Mouse (Mus musculus): ENCODE measurements around the gene Gipc3.

The Gipc3 gene

DNA sequence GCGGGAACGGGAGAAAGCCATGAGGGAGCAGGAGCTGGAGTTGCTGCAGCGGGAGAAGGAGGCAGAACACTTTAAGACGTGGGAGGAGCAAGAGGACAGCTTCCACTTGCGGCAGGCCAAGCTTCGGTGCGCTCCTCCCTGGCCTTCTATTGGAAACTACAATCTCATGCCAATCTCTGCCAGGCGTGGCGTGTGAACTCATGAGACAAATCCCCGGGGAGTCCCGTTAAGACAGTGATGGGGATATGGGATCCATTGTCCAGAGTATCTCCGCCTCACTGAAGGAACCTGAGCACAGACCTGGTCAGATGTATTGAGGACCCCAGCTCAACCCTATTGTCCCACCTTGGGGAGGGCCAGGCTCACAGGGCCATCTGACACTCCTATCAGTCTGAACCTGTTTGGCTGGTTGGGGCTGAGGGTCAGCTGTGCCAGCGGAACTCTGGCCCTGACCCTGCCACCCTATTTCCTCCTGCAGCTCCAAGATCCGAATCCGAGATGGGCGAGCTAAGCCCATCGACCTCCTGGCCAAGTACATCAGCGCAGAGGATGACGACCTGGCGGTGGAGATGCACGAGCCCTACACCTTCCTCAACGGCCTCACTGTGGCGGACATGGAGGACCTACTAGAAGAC is 19.8 kb downstream of the Gipc3 start:
- in situ Hi-C loops (cut with MboI; ENCODE audit: low sequenced_read_pairs), result no loop called here

DNA sequence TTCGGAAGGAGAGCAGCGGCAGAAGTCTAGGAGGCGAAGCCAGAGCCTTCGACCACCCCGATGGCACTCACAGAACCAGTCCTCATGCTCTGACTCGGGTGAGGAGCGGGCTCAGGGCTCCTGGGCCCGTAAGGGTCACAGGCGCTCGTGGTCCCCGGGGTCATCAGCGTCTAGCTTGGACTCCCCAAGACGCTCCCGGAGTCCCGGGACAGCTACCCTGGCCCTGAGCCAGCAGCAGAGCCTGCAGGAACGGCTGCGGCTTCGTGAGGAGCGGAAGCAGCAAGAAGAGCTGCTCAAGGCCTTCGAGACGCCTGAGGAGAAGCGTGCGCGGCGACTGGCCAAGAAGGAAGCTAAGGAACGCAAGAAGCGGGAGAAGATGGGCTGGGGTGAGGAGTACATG is 20.6 kb downstream of the Gipc3 start:
- in situ Hi-C loops (cut with MboI; ENCODE audit: low sequenced_read_pairs), result no loop called here

DNA sequence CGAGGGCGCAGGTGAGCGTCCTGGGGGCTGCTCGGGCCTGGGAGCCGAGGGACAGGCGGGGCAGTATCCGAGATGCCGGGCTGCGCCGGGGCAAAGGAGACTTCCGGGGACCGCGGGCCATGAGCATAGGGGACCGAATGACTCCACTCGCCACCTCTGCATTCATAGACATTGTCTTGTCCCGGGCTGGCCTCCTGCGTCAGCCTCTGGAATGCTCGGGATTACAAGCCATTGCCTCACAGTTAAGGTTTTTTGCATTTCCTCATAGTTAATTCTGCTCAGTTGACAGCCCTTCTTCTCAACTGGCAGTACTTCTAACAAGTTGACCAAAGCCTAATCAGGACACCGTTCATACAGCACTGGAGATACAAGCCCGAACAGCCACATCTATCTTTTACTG is 21.6 kb downstream of the Gipc3 start:
- in situ Hi-C loops (cut with MboI; ENCODE audit: low sequenced_read_pairs), result no loop called here

DNA sequence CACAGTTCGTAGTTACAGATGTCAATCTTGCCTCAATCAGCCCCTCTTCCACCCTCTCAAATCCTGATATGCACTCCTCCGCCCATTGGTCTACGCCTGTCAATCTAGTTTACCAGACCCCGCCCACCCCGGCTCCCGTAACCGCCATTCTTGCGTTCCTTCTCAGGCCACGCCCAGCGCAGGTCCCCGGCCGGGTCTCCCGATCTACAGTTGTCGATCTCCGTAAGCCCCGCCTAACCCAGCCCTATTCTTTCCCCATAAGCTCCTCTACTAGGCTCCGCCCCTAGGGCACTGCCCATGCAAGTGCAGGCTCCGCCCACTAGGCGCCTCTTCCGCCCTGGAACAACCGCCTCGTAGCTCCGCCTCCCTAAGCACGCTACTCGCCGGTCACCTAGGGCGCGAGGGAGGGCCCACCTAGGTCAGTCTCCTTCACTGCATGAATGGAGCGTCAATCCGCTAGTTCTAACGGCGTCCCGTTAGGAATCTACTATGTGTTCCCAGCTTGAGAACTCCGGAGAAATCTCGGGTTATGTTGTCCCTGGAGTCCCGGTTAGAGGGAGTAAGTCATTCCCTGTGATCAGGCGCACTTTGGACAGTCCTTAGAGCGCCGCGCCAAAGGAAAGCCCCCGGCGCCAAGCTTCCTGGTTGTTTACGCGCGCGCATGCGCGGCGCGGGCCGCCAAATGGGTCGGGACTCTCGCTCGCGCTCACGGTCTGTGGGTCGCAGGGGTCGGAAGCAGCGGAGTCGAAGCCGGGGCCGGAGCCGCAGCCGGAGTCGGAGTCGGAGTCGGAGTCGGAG is 22.3 kb downstream of the Gipc3 start, which contains the start of gene Cactin:
Cactin (plus strand) TSS at position 554 of the 798 bp plus-strand sequence.
- in situ Hi-C loops (cut with MboI; ENCODE audit: low sequenced_read_pairs), result no loop called here

DNA sequence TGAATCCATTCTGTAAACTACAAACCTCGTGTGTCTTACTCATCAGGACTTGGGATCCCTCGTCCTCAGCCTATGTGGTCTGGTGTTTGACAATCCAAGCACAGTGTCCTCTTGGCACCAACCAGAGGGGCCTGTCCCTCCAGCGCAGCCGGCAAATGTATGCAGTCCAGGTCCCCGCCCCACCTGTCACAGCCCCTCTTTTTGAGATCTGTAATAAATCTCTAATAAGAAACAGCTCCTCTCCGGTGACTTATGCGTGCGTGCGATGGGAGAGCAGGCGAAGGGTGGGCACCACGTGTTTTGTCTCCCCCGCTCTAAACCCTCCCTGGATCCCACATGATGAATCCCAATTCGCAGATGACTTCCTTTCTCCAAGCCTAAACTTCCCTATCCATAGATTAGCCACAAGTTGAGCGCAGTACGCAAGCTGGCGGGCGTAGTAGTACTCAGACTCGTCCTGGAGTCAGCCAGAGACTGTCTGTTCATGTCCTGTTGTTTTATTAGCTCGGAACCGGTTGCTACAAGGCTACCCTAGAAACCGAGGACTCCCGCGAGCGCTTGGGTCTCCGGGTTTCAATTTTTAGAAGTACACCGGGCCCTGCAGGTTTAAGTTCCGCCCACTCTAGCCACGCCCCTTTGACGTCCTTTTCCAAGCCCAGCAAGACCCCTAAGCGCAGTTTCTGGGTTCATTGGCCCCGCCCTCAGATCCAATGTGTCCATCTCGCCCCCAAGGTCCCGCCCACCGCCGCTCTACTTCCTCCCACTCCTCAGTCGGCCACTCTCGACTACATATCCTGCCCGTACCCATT is 23.1 kb downstream of the Gipc3 start:
- in situ Hi-C loops (cut with MboI; ENCODE audit: low sequenced_read_pairs), result no loop called here

DNA sequence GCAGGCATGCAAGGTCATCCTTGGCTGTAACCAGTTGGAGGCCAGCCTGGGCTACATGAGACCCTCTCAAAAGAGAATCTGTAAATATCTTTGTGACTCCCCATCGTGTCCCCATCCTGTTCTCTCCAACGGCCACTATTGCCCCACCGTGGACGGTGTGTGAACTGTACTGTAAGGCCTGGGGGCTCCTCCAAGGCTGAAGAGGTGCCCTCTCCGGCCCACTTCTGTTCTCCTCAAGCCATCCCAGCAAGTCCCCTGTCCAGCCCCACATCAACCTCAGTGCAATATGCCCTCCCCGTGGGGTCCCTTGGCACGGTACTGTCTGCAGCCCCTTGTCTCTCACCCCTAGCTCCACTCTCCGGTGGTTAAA is 23.8 kb downstream of the Gipc3 start:
- in situ Hi-C loops (cut with MboI; ENCODE audit: low sequenced_read_pairs), result no loop called here

DNA sequence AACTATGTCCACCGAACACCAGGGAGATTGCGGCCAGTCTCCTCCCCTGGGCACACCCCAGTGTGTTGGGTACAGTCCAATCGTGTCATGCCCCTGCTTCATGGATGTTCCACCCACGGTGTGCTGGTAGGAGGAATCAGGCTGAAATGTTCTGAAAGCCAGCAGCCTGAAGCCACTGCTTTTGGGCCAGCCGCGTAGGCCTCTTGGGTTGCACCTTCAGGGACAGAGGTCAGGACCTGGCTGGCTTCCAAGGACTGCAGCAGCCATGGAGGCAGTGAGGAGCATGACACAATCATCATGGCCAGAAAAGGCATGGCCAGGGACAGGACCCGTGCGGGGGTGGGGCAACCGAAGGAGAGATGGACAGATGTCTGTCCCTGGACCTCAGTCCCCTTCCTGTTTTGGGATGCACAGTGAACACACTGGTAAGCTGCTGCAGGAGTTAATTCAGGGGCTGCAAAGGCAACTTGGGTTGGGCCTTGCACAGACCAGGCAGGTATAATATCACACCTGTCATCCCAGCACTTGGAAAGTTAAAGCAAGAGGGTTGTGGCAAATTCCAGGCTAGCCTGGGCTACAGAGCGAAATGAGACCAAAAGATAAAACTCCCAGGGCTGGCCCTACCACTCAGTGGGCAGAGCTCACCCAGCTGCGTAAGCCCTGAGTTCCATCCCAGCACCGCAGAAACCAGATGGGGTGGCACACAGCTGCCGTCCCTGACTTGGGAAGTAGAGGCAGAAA is 24.3 kb downstream of the Gipc3 start:
- in situ Hi-C loops (cut with MboI; ENCODE audit: low sequenced_read_pairs), result no loop called here

DNA sequence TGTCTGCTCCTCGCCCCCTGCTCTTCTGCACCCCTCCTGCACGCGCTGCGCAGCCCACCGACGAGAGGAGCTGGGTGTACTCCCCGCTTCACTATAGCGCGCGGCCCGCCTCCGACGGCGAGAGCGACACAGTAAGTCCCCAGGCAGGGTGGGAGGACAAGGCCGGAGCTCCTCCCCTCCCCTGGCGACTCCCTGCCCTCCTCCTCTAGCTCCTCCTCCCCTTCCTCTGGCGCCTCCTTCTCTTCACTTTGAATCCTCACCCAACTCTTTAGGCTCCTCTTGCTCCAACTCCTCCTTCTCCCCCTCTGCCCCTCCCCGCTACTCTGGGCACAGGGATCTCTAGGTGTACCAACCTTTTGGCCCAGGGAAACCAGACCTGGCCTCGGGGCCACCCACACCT is 25.8 kb downstream of the Gipc3 start:
- in situ Hi-C loops (cut with MboI; ENCODE audit: low sequenced_read_pairs), result no loop called here

DNA sequence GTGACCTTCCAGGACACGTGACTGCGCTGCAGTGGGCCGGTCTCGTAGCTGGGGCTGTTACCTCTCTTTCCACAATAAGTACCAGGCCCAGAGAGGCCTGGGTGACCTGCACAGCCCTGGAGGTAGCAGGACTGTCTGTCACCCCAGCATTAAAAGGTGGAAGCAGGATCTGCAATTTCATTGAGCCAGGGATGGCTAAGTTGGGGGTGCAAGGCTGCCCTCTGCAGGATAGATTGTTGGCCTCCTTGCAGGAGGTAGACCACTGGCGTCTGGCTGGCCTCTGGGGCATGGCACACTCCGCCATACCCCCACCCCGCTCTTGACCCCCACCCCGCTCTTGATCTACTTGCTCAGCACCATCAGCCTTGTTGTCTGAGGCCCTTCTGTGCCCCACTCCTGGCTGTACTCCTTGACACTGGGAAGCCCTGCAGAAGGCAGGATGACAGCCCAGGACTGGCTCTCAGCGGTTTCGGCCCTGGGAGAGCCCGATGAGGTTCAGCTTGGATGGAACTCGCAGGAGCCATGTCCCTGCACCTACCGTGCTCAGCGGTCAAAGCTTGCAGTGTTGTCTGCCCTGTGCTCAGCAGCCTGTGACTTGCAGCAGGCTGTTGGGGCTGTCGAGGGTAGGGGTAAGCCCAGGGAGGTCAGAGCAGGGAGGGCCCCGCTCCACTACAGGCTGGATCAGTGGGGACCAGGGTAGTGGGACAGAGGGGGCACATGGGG is 26.6 kb downstream of the Gipc3 start:
- in situ Hi-C loops (cut with MboI; ENCODE audit: low sequenced_read_pairs), result no loop called here

DNA sequence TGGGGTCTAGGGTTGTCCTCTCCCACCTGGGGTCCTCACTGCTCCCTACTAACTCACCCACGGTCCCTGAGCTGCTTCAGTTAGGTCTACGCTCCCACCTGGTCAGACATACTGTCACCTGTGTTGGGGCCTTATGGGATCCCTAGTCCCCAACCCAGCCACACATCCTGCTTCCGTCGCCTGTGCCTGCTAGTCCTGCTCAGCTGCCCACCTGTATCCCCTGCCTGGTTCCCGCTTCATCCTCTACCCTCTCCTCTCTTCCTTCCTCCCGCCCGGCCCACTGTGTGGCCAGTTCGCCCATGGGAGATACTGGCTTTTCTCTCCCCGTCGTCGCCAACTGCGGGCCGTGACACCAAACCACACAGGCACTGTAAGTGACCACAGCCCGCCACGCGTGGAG is 27.5 kb downstream of the Gipc3 start:
- in situ Hi-C loops (cut with MboI; ENCODE audit: low sequenced_read_pairs), result no loop called here

DNA sequence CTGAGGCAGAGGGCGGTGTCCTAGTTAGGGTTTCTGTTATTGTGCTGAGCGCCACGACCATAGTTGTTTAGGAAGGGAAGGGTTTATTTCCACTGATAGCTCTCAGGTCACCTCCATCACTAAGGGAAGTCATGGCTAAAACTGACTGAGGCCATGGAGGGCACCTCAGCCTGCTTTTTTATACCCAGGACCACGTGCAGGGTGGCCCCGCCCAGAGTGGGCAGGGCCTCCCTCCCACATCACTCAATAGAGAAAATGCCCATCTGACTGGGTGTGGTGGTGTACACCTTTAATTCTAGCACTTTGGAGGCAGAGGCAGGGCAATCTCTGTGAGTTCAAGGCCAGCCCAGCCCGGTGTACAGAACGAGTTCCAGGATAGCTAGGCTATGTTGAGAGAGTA is 28.9 kb downstream of the Gipc3 start:
- in situ Hi-C loops (cut with MboI; ENCODE audit: low sequenced_read_pairs), result no loop called here

DNA sequence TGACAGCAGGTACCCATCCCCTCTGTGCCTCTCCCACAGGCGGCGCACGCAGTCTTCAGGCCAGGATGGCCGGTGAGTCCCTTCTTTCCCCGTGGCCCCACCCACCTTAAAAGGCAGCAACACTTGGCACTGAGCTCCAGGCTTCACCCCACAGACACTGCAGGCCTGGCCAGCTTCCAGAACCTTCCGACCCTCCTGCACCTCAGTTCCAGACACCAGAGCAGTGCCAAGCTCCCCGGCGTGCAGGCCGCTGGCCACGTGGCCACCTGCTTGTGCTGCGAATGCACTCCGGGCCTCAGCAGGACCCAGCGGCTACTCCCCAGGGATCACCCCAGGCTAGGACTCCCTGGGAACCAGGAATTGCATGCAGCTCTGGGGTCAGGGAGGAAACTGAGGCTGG is 29.5 kb downstream of the Gipc3 start:
- in situ Hi-C loops (cut with MboI; ENCODE audit: low sequenced_read_pairs), result no loop called here

DNA sequence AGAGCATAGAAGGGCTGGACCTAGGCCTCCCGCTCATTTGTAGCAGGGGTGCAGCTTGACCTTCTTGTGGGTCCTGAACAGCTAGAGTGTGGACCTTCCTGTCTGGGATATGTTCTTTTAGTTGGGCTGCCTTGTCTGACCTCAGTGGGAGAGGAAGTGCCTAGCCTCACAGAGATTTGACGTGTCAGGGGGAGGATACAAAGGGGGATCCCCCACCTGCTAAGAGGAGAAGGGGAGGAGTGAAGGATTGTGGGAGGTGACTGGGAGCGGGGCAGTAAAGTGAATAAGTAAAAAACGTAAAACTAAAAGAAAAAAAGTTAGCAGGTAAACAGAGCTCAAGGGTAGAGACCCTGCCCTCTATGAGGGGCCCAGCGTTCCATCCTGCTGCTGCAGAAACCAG is 33.5 kb downstream of the Gipc3 start:
- in situ Hi-C loops (cut with MboI; ENCODE audit: low sequenced_read_pairs), result no loop called here

DNA sequence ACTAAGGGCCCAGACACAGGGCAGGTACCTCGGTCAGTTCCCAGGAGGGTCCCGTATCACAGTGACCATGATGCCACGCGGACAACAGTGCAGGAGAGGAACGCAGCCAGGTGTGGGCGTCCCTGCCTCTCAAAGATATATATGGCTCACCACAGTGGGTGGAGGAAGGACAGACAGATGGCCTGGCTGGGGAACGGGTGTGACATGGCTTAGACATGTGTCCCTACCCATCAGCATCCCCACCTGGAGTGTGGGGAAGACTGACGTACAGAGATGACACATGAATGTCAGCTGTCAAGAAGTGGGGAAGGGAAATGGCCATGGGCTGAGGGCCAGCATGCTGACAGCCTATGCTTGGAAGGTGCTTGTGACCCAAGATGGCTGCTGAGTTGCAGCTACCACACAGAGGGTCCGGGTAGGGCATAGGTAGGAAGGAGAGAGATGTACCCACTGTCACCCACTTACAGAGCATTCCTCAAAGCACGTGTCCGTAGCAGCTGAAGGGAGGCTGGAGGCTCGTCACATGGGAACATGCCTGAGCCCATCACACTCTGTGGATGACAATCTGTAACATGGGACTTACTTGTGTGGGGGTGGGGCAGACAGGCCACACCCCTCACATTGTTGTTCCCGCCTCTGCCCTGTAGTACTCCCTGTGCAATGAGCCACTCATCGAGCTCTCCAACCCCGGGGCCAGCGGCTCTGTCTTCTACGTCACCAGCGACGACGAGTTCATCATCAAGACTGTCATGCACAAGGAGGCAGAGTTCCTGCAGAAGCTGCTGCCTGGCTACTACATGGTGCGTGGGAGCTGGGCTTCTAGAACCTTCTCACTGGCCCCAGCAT is 36.0 kb downstream of the Gipc3 start:
- in situ Hi-C loops (cut with MboI; ENCODE audit: low sequenced_read_pairs), result no loop called here

DNA sequence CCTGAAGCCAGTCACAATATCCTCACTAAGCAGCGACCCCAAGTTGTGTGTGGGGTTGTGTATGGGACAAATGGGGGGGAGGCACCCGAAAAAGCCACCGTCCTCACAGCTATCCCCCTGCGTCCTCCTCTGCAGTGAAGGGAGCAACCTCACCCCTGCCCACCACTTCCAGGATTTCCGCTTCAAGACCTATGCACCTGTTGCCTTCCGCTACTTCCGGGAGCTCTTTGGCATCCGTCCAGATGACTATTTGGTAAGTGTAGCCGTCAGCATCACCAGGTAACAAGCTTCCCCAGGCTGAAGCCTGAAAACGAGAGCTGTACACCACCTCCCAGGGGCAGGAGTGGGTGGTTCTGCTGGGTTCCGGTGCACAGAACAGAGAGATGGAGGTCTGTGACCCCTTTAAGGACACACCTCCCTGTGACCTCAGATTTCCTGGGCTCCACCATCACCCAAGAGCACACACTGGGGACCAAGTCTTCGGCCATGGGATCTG is 36.8 kb downstream of the Gipc3 start:
- in situ Hi-C loops (cut with MboI; ENCODE audit: low sequenced_read_pairs), result no loop called here

DNA sequence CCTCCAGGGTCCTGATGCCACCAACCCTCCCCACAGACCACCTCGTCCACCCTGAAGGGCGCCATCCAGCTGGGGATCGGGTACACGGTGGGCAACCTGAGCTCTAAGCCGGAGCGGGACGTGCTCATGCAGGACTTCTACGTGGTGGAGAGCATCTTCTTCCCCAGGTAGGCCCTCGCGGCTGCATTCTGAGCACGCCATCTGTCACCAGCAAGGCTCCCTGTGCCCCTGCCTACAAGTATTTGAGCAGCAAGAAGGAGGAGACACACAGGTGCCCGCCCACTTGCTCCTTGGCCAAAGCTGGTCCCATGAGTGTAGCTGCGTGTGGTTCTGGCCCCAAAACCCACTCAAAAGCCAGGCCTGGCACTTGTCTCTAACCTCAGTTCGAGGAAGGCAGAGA is 37.4 kb downstream of the Gipc3 start:
- in situ Hi-C loops (cut with MboI; ENCODE audit: low sequenced_read_pairs), result no loop called here

DNA sequence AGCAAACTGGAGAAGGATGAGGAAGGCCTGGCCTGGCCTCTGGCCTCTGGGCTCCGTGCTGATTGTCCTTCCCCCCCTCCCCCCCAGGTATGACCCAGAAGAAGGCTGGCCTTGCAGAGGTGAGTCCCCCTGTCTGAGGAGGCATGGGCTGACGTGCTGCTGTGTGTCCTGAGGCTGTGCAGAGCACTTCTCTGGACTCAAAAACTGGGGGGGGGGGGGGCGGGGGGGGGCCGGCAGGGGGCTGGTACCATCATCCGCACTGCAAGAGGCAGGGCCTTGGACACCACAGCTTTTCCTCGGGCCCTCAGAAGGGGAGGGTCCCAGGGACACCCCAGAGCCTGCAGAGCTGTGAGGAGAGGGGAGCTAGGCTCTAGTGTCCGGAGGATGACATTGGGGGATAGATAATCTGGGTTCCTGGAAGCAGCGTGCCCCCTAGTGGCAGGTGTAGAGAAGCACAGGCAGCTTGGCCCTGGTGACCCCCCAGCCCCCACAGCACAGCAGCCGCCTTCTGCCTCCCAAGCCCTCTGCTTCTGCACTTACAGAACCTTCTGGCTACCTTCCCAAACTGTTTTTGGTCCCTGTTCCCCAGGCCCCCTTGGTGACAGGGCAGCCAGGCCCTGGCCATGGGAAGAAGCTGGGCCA is 38.3 kb downstream of the Gipc3 start:
- in situ Hi-C loops (cut with MboI; ENCODE audit: low sequenced_read_pairs), result no loop called here

DNA sequence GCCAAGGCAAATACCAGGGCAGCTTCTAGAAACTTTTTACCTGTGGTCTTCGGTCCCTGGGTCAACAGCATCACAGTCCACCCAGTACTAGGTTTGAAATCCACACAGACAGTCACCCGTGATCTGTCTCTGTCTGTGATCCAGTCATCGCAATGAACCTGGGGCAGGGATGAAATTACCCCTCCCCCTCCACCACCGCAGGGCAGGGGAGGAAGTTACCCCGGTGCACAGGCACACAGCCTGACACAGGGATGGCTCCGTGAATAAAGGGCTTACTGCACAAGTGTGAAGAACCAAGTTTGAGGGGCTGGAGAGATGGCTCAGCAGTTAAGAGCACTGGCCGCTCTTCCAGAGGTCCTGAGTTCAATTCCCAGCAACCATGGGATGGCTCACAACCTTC is 39.3 kb downstream of the Gipc3 start:
- in situ Hi-C loops (cut with MboI; ENCODE audit: low sequenced_read_pairs), result no loop called here

DNA sequence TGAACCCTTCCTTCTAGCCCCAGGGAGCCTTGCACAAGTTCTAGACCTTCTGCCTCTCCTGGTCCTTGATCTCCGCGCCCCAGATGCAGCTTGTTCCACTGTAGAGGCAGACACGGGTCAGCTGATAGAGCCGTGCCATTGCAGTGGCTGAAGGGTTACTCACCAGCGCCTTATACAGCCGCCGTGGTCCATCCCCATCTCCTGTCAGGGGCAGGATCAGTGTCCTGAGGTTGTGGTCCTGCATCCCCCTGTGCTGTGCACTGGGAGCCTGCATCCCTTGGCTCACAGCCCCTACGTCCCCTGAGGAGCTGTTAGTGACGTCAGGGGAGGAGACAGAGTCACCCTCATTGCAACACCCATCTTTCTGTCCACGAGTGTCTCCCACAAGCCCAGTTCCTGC is 39.8 kb downstream of the Gipc3 start:
- in situ Hi-C loops (cut with MboI; ENCODE audit: low sequenced_read_pairs), result no loop called here
